ENCODE assay signal across 9 mouse cellular contexts in the genomic region with DNA sequence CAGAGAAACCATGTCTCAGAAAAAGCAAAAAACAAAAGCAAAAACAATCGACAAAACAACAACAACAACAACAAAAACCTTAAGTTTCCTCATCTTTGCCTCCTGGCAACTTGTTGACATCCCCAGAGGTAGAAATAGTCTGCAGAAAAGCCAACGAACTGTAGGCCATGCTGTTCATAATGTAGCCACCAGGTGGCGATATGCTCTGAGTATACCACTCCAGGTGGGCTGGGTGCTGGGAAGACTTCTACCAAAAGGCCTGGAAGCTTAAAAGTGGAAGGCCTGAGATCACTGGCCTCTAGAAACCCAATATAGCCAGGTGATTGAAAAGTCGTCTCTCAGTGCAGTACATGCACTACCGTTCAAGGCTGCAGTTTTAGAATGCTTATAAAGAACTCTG. TPM values are rescaled to one million over a fixed set of nuclear protein-coding genes. Genes with fewer than 3 reads are reported as not detected.
DNase-seq lines count a peak whose midpoint lies in the region; ATAC-seq and TF ChIP-seq lines count a peak whose summit lies in the region.
"Had no signal": no experiment of that assay in that cellular context is flagged by ENCODE, and none has a peak within 500 bp of the region (broad histone marks: within the 10 kb centered on the region; RNA-seq: fewer than 3 reads in every experiment).

No protein-coding gene starts in this region.

- H3K4me2 ChIP-seq in midbrain, embryonic 11.5 days = no peak overlapping the region
- H3K4me2 ChIP-seq in midbrain, embryonic 15.5 days = no peak overlapping the region
- no peak overlapping the region for H3K4me2 ChIP-seq in kidney, postnatal 0 days (ENCODE audit: low read length)
- H3K4me2 ChIP-seq in liver, embryonic 11.5 days = no peak overlapping the region
- H3K4me2 ChIP-seq: limb, embryonic 12.5 days had no signal

- TF ChIP-seq CTCF in kidney, postnatal 0 days (IDR thresholded peaks at IDR 0.05; ENCODE audit: low read depth) = peak; percentile 95

- no peak overlapping the region for H3K27ac ChIP-seq in midbrain, embryonic 11.5 days (ENCODE audit: low read depth, low read length)
- H3K27ac ChIP-seq in midbrain, embryonic 15.5 days = no peak overlapping the region
- H3K27ac ChIP-seq in kidney, postnatal 0 days = no peak overlapping the region
- no peak overlapping the region for H3K27ac ChIP-seq in liver, embryonic 11.5 days (ENCODE audit: low read depth, low read length)
- H3K27ac ChIP-seq: limb, embryonic 12.5 days had no signal

- H3K4me1 ChIP-seq in midbrain, embryonic 11.5 days (ENCODE audit: control insufficient read depth, insufficient read depth, low read length) = no peaks in the 10 kb centered on the region
- no peaks in the 10 kb centered on the region for H3K4me1 ChIP-seq in midbrain, embryonic 15.5 days
- no peaks in the 10 kb centered on the region for H3K4me1 ChIP-seq in kidney, postnatal 0 days (replicated peaks; ENCODE audit: insufficient read depth, low read length)
- no peaks in the 10 kb centered on the region for H3K4me1 ChIP-seq in liver, embryonic 11.5 days (replicated peaks; ENCODE audit: control insufficient read depth, insufficient read depth, low read length)
- H3K4me1 ChIP-seq: limb, embryonic 12.5 days had no signal

- H3K36me3 ChIP-seq in midbrain, embryonic 11.5 days (ENCODE audit: control insufficient read depth, insufficient read depth, low read length) = no peaks in the 10 kb centered on the region
- H3K36me3 ChIP-seq in midbrain, embryonic 15.5 days (replicated peaks) = no peaks in the 10 kb centered on the region
- no peaks in the 10 kb centered on the region for H3K36me3 ChIP-seq in kidney, postnatal 0 days (ENCODE audit: insufficient read depth, low read length)
- H3K36me3 ChIP-seq in liver, embryonic 11.5 days (ENCODE audit: control insufficient read depth, insufficient read depth, low read length) = no peaks in the 10 kb centered on the region
- H3K36me3 ChIP-seq: limb, embryonic 12.5 days had no signal

- WGBS in midbrain, embryonic 11.5 days = 22% methylated on average over 5 of the region's 5 CpGs
- WGBS in midbrain, embryonic 15.5 days = 19% methylated on average over 5 of the region's 5 CpGs
- WGBS in kidney, postnatal 0 days = 15% methylated on average over 5 of the region's 5 CpGs
- WGBS in liver, embryonic 11.5 days = 17% methylated on average over 5 of the region's 5 CpGs

- no peak for ATAC-seq in midbrain, embryonic 11.5 days (ENCODE audit: low FRiP score)
- ATAC-seq in midbrain, embryonic 15.5 days (replicated peaks) = no peak
- peak; percentile 70; the same call in 1 of the 2 replicates for ATAC-seq in frontal cortex, adult (ENCODE audit: low TSS enrichment)
- no peak; the same call in 1 of the 2 replicates for ATAC-seq in kidney, postnatal 0 days (replicated peaks; ENCODE audit: low FRiP score, low read depth)
- ATAC-seq in liver, embryonic 11.5 days (replicated peaks; ENCODE audit: low FRiP score) = no peak

- H3K9me3 ChIP-seq in midbrain, embryonic 11.5 days (ENCODE audit: control insufficient read depth, low read length) = no peaks in the 10 kb centered on the region
- H3K9me3 ChIP-seq in midbrain, embryonic 15.5 days = no peaks in the 10 kb centered on the region
- no peaks in the 10 kb centered on the region for H3K9me3 ChIP-seq in kidney, postnatal 0 days (replicated peaks; ENCODE audit: low read length)
- no peaks in the 10 kb centered on the region for H3K9me3 ChIP-seq in liver, embryonic 11.5 days (ENCODE audit: control insufficient read depth, low read length)
- H3K9me3 ChIP-seq: limb, embryonic 12.5 days had no signal

- no peak overlapping the region for H3K4me3 ChIP-seq in midbrain, embryonic 11.5 days (ENCODE audit: low read depth, low read length)
- H3K4me3 ChIP-seq in midbrain, embryonic 15.5 days = no peak overlapping the region
- no peak overlapping the region for H3K4me3 ChIP-seq in kidney, postnatal 0 days (replicated peaks; ENCODE audit: low read depth, low read length)
- H3K4me3 ChIP-seq in liver, embryonic 11.5 days (ENCODE audit: low read depth, low read length) = no peak overlapping the region
- H3K4me3 ChIP-seq: limb, embryonic 12.5 days had no signal

- H3K9ac ChIP-seq in midbrain, embryonic 11.5 days (ENCODE audit: low read length) = no peak overlapping the region
- no peak overlapping the region for H3K9ac ChIP-seq in midbrain, embryonic 15.5 days
- H3K9ac ChIP-seq in kidney, postnatal 0 days (ENCODE audit: low read depth, low read length) = no peak overlapping the region
- no peak overlapping the region for H3K9ac ChIP-seq in liver, embryonic 11.5 days (ENCODE audit: low read depth, low read length)
- H3K9ac ChIP-seq: limb, embryonic 12.5 days had no signal

- no peaks in the 10 kb centered on the region; the same call in 1 of the 2 replicates for H3K27me3 ChIP-seq in midbrain, embryonic 11.5 days (ENCODE audit: control insufficient read depth, insufficient read depth, low read length)
- H3K27me3 ChIP-seq in midbrain, embryonic 15.5 days (replicated peaks) = no peaks in the 10 kb centered on the region
- H3K27me3 ChIP-seq in kidney, postnatal 0 days (ENCODE audit: insufficient read depth, low read length) = no peaks in the 10 kb centered on the region
- H3K27me3 ChIP-seq in liver, embryonic 11.5 days (replicated peaks; ENCODE audit: control insufficient read depth, insufficient read depth, low read length) = no peaks in the 10 kb centered on the region
- H3K27me3 ChIP-seq: limb, embryonic 12.5 days had no signal

- peak; percentile 94 for DNase-seq in midbrain, embryonic 11.5 days (ENCODE audit: low spot score, missing footprints)
- peak; percentile 3 for DNase-seq in brain, embryonic 18.5 days (ENCODE audit: low read depth, low spot score)
- peak; percentile 84 for DNase-seq in kidney, postnatal 0 days (ENCODE audit: low spot score)
- DNase-seq in liver, embryonic 11.5 days (ENCODE audit: low spot score) = peak; percentile 53
- peak; percentile 75 for DNase-seq in right cerebral cortex, adult 18-20 months
- peak; percentile 35 for DNase-seq in urinary bladder, adult 2 months (ENCODE audit: low spot score)

RNA-seq across cellular contexts. Expression of a gene that starts 2.4 kb away (rescaled TPM):
- polyA plus RNA-seq in midbrain, embryonic 11.5 days (2014; fragmentation: Nextera tagmentation; extraction: Ambion mirVana) = not detected in 2 replicates
- polyA plus RNA-seq in midbrain, embryonic 15.5 days (2015; fragmentation: Nextera tagmentation; extraction: Ambion mirVana) = not detected in 2 replicates
- not detected in 2 replicates for polyA plus RNA-seq in kidney, postnatal 0 days (2015; fragmentation: Nextera tagmentation; extraction: Ambion mirVana)
- not detected in 2 replicates for polyA plus RNA-seq in liver, embryonic 11.5 days (2014; fragmentation: Nextera tagmentation; extraction: Ambion mirVana)
- polyA plus RNA-seq in urinary bladder, adult 2 months (2012; rRNA removed) = not detected in 2 replicates
- polyA plus RNA-seq: limb, embryonic 12.5 days had no signal

RNA-seq across cellular contexts. Expression of a gene that starts 11.4 kb away (rescaled TPM):
- 1.0 and 2.1 TPM in 2 replicates for polyA plus RNA-seq in midbrain, embryonic 11.5 days (2014; fragmentation: Nextera tagmentation; extraction: Ambion mirVana)
- polyA plus RNA-seq in midbrain, embryonic 15.5 days (2015; fragmentation: Nextera tagmentation; extraction: Ambion mirVana) = 5.9 and 7.2 TPM in 2 replicates
- polyA plus RNA-seq in kidney, postnatal 0 days (2015; fragmentation: Nextera tagmentation; extraction: Ambion mirVana) = 0.29 and 1.5 TPM in 2 replicates
- polyA plus RNA-seq in liver, embryonic 11.5 days (2014; fragmentation: Nextera tagmentation; extraction: Ambion mirVana) = not detected in 2 replicates
- polyA plus RNA-seq in urinary bladder, adult 2 months (2012; rRNA removed) = 3.6 and 4.4 TPM in 2 replicates

RNA-seq across cellular contexts. Expression of a gene that starts 28.6 kb away (rescaled TPM):
- polyA plus RNA-seq in midbrain, embryonic 11.5 days (2014; fragmentation: Nextera tagmentation; extraction: Ambion mirVana) = 68.1 and 73.9 TPM in 2 replicates
- polyA plus RNA-seq in midbrain, embryonic 15.5 days (2015; fragmentation: Nextera tagmentation; extraction: Ambion mirVana) = 43.6 and 43.8 TPM in 2 replicates
- 30.8 and 34.0 TPM in 2 replicates for polyA plus RNA-seq in kidney, postnatal 0 days (2015; fragmentation: Nextera tagmentation; extraction: Ambion mirVana)
- polyA plus RNA-seq in liver, embryonic 11.5 days (2014; fragmentation: Nextera tagmentation; extraction: Ambion mirVana) = 72.9 and 76.5 TPM in 2 replicates
- 24.4 and 26.8 TPM in 2 replicates for polyA plus RNA-seq in urinary bladder, adult 2 months (2012; rRNA removed)

RNA-seq across cellular contexts. Expression of a gene that starts 29.0 kb away (rescaled TPM):
- polyA plus RNA-seq in midbrain, embryonic 11.5 days (2014; fragmentation: Nextera tagmentation; extraction: Ambion mirVana) = 477 and 512 TPM in 2 replicates
- polyA plus RNA-seq in midbrain, embryonic 15.5 days (2015; fragmentation: Nextera tagmentation; extraction: Ambion mirVana) = 307 and 337 TPM in 2 replicates
- 344 and 363 TPM in 2 replicates for polyA plus RNA-seq in kidney, postnatal 0 days (2015; fragmentation: Nextera tagmentation; extraction: Ambion mirVana)
- polyA plus RNA-seq in liver, embryonic 11.5 days (2014; fragmentation: Nextera tagmentation; extraction: Ambion mirVana) = 601 and 643 TPM in 2 replicates
- polyA plus RNA-seq in urinary bladder, adult 2 months (2012; rRNA removed) = 125 and 147 TPM in 2 replicates

RNA-seq across cellular contexts. Expression of a gene that starts 39.8 kb away (rescaled TPM):
- 15.6 TPM in 2 replicates for polyA plus RNA-seq in midbrain, embryonic 11.5 days (2014; fragmentation: Nextera tagmentation; extraction: Ambion mirVana)
- 47.2 and 50.3 TPM in 2 replicates for polyA plus RNA-seq in midbrain, embryonic 15.5 days (2015; fragmentation: Nextera tagmentation; extraction: Ambion mirVana)
- polyA plus RNA-seq in kidney, postnatal 0 days (2015; fragmentation: Nextera tagmentation; extraction: Ambion mirVana) = 2.2 and 2.7 TPM in 2 replicates
- 1.6 and 2.1 TPM in 2 replicates for polyA plus RNA-seq in liver, embryonic 11.5 days (2014; fragmentation: Nextera tagmentation; extraction: Ambion mirVana)
- polyA plus RNA-seq in urinary bladder, adult 2 months (2012; rRNA removed) = 0.03 and 0.04 TPM in 2 replicates

Comparison
In these comparisons a context has a peak if more than half of its experiments do, and no peak if none do; other contexts are left out.
1. DNase-seq: peak in every context shown above with its lines; median percentile 94 in midbrain, embryonic 11.5 days; 84 in kidney, postnatal 0 days; 75 in right cerebral cortex, adult 18-20 months; 53 in liver, embryonic 11.5 days; 35 in urinary bladder, adult 2 months; 3 in brain, embryonic 18.5 days.